Mouse (Mus musculus): ENCODE measurements around the gene Srp14. TPM values are rescaled to one million over a fixed set of nuclear protein-coding genes. Genes with fewer than 3 reads are reported as not detected.
A peak's percentile ranks its signal among the peaks of the same experiment; 100 is the strongest.

The Srp14 gene
- total RNA-seq, 2 experiments from 2014 or later = 181 TPM

DNA sequence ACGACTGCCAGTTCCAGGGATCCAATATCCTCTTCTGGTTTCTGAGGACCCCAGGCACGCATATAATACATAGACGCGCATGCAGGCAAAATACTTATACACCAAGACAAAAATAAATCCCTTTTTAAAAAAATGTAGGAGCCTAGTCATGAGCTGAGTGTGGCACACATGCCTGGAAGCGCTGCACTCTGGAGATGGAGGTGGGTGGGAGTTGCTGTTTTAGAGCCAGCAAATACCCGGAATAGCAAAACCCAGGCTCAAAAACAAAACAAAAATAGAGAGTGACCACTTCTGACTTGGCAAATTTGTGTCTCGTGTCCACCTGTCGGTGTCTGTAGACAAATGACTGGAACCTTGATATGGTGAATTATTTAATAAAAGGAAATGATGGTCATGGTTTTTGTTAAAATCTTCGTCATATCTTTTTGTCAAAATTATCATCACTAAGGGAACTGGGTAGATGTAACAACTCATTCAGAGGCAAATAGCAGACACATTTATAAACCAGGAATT is 4.9 kb upstream of the Srp14 start:
- no peak for TF ChIP-seq CTCF (conservative IDR thresholded peaks at IDR 0.05)
- Histone ChIP-seq H3K27ac (no peak overlapping the region), H3K4me3 (no peak overlapping the region)
- no peak for DNase-seq (ENCODE audit: low spot score in 2 of 2)

- no peak overlapping the region for H3K4me3 ChIP-seq
- no peak for DNase-seq (ENCODE audit: low spot score in 2 of 2)
- no peak for TF ChIP-seq CTCF (conservative IDR thresholded peaks at IDR 0.05)
- no peak overlapping the region for H3K27ac ChIP-seq
These were observed 3.5 kb upstream of the Srp14 start for GRCm38 (mm10) chr2:118483032-118483431.

DNA sequence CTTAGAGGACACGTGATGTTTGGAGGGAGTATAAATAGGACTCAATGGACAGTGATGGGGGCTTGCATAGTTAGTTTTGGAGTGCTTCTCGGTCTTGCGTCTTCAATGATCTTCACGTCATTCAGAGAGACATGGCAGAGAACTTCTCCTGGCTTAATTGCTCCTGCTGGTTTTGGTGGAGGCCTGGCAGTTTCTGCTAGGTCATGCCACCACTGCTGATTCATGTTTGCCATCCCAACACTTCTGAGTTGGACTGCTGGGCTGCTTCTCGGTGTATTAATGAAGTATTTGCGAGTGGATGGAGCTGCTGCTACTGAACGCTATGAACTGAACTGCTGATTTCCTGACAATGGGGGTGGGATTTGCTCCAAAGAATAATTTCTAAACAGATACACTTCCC is 1.4 kb upstream of the Srp14 start:
- H3K27ac ChIP-seq = no peak overlapping the region
- no peak for DNase-seq (ENCODE audit: low spot score in 2 of 2)
- no peak overlapping the region for H3K4me3 ChIP-seq
- TF ChIP-seq CTCF (conservative IDR thresholded peaks at IDR 0.05) = no peak

GRCm38 (mm10) chr2:118478833-118479549 is 520 bp downstream of the Srp14 start:
- peak overlapping the region; percentile 97 for H3K4me3 ChIP-seq
- no peak for TF ChIP-seq CTCF (conservative IDR thresholded peaks at IDR 0.05)
- no peak for DNase-seq (ENCODE audit: low spot score in 2 of 2)
- peak overlapping the region; percentile 97 for H3K27ac ChIP-seq

DNA sequence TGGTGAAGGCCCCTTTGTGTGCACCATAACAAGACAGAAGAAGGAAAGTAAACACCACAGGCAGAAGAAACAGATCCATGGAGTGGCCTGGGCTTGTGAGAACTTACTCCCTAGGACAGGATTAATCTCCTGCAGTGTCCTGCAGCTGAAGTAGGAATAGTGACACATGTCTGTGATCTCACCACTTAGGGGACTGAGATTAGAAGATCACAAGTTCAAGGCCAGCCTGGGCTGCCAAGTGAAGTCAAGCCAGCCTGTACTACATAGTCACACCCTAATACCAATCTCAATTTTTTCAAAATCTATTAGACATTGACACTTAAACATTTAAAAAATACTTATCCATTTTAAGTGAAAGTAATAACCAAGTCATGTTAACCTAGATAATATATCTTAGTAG is 11.2 kb downstream of the Srp14 start:
- no peak for DNase-seq (ENCODE audit: low spot score in 2 of 2)
- no peak for TF ChIP-seq CTCF (conservative IDR thresholded peaks at IDR 0.05)
- H3K27ac ChIP-seq = no peak overlapping the region
- H3K4me3 ChIP-seq = no peak overlapping the region

DNA sequence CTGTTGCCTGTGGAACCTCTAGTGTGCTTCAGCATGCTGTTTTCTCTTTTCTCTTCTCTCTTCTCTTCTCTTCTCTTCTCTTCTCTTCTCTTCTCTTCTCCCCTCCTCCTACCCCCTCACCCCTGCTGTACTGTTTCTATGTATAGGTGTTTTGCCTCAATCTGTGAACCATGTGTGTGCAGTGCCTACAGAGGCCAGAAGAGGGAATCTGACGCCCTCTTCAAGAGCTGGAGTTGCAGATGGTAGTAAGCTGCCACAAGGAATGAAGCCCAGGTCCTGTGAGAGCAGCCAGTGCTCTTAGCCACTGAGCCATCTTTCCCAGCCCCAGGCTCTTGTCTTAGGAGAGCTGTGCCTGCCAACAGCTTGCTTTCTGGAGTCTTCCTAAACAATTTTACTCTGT is 12.9 kb downstream of the Srp14 start:
- TF ChIP-seq CTCF (conservative IDR thresholded peaks at IDR 0.05) = peak; percentile 50
- Histone ChIP-seq H3K4me3 (no peak overlapping the region), H3K27ac (peak overlapping the region; percentile 12; the same call in 1 of the 2 replicates)
- no peak for DNase-seq (ENCODE audit: low spot score in 2 of 2)

DNA sequence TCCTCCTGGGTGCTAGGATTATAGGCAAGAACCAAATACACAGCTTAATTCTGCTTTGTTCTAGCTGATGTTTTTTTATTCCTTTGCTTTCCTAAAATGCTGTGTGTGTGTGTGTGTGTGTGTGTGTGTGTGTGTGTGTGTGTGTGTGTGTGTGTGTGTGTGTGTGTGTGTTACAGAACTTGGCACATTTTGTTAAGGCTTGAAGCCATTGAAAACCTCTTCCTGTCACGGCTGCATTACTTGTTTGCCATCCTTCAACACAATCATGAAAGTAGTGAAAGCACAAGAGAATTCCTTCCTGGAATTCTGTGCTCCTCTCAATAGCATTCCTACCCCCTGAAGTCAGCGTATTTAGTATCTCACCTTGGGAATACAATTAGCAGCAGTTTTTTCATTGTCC is 13.6 kb downstream of the Srp14 start:
- TF ChIP-seq CTCF (conservative IDR thresholded peaks at IDR 0.05) = no peak
- no peak for DNase-seq (ENCODE audit: low spot score in 2 of 2)
- no peak overlapping the region for H3K4me3 ChIP-seq
- H3K27ac ChIP-seq = peak overlapping the region; percentile 12; the same call in 1 of the 2 replicates

- peak overlapping the region; percentile 63; the same call in 1 of the 2 replicates for H3K27ac ChIP-seq
- no peak for DNase-seq (ENCODE audit: low spot score in 2 of 2)
- H3K4me3 ChIP-seq = no peak overlapping the region
- no peak for TF ChIP-seq CTCF (conservative IDR thresholded peaks at IDR 0.05)
These were observed 15.1 kb downstream of the Srp14 start for GRCm38 (mm10) chr2:118464450-118464849.

DNA sequence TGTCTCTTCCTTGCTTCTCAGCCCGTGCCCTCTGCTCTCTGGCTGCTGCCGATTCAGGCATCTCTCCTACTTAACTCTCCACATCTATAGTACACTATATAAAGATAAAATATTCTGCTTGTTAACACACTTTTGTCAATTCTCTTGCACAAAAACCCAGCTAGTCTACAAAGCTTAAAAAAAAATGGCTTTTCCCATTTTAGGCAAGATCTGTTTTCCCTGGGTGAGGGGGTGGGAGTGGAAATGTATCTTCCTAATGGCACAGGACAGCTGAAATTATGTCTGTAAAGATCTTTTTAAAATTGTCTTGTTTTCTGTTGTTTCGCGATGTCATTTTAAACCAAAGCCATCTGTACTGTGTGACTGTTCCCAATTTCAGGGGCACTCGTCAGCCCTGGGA is 16.0 kb downstream of the Srp14 start:
- TF ChIP-seq CTCF (conservative IDR thresholded peaks at IDR 0.05) = no peak
- Histone ChIP-seq H3K4me3 (no peak overlapping the region), H3K27ac (peak overlapping the region; percentile 67; the same call in 1 of the 2 replicates)
- DNase-seq (ENCODE audit: low spot score in 2 of 2) = peak in 1 of 2 experiments; percentile 41

- DNase-seq (ENCODE audit: low spot score in 2 of 2) = no peak
- no peak overlapping the region for H3K4me3 ChIP-seq
- H3K27ac ChIP-seq = peak overlapping the region; percentile 44
- no peak for TF ChIP-seq CTCF (conservative IDR thresholded peaks at IDR 0.05)
These were observed 17.9 kb downstream of the Srp14 start for GRCm38 (mm10) chr2:118461480-118462165.

GRCm38 (mm10) chr2:118457463-118458261 is 21.8 kb downstream of the Srp14 start:
- peak; percentile 59 to 79 for DNase-seq (ENCODE audit: low spot score in 2 of 2)
- H3K27ac ChIP-seq = peak overlapping the region; percentile 85

GRCm38 (mm10) chr2:118457029-118457428 is 22.5 kb downstream of the Srp14 start:
- Histone ChIP-seq H3K4me3 (no peak overlapping the region), H3K27ac (peak overlapping the region; percentile 85; the same call in 1 of the 2 replicates)
- no peak for DNase-seq (ENCODE audit: low spot score in 2 of 2)
- TF ChIP-seq CTCF (conservative IDR thresholded peaks at IDR 0.05) = no peak

More at GRCm38 (mm10) chr2:118457463-118458261, 21.8 kb downstream of the Srp14 start:
- TF ChIP-seq CTCF (conservative IDR thresholded peaks at IDR 0.05) = no peak
- H3K4me3 ChIP-seq = no peak overlapping the region

DNA sequence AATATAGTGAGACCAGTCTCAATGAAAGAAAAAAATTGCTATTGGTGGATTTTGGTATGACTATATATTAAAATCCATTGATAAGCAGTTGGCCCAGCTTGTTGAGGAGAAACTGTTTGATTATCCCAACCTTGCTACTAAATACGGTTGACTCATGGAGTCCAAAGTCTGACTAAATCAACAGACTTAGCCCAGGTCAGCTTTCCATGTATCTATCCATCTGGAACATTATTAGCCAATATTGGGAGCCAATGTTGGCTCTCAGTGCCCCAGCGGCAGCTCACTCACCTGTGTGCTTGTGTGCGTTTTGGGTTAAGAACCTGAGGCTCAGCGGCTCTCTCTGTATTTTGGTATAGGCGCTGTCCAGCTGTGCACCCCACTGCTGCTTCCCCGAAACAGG is 28.5 kb downstream of the Srp14 start:
- Histone ChIP-seq H3K4me3 (no peak overlapping the region), H3K27ac (no peak overlapping the region)
- no peak for DNase-seq (ENCODE audit: low spot score in 2 of 2)
- TF ChIP-seq CTCF (conservative IDR thresholded peaks at IDR 0.05) = no peak
